8 mouse cellular contexts compared by ENCODE assay signal in genomic region chr12:70824017-70824416, GRCm38 (mm10). TPM values are rescaled to one million over a fixed set of nuclear protein-coding genes. Genes with fewer than 3 reads are reported as not detected.
DNase-seq lines count a peak whose midpoint lies in the region; ATAC-seq and TF ChIP-seq lines count a peak whose summit lies in the region.

No protein-coding gene starts in this region.

- H3K4me3 ChIP-seq in heart, embryonic 13.5 days: peak overlapping the region; percentile 91
- peak overlapping the region; percentile 78; the same call in 1 of the 2 replicates for H3K4me3 ChIP-seq in cortical plate, adult 2 months (ENCODE audit: insufficient read depth, low read length)
- peak overlapping the region; percentile 82 for H3K4me3 ChIP-seq in hindbrain, embryonic 10.5 days
- H3K4me3 ChIP-seq in midbrain, embryonic 11.5 days (ENCODE audit: low read depth, low read length): no peak overlapping the region

- H3K27me3 ChIP-seq in heart, embryonic 13.5 days (replicated peaks): no peaks in the 10 kb centered on the region
- no peaks in the 10 kb centered on the region for H3K27me3 ChIP-seq in hindbrain, embryonic 10.5 days (ENCODE audit: insufficient read depth, poor library complexity, severe bottlenecking)
- H3K27me3 ChIP-seq in midbrain, embryonic 11.5 days (ENCODE audit: control insufficient read depth, insufficient read depth, low read length): no peaks in the 10 kb centered on the region

- no peak for ATAC-seq in heart, embryonic 13.5 days (ENCODE audit: extremely low read depth, insufficient number of reproducible peaks, low FRiP score, low TSS enrichment)
- ATAC-seq in midbrain, embryonic 11.5 days (ENCODE audit: low FRiP score): no peak
- no peak for ATAC-seq in inflammation-experienced regulatory T-cells, adult 6 months

- H3K27ac ChIP-seq in heart, embryonic 13.5 days (replicated peaks): peak overlapping the region; percentile 99
- peak overlapping the region; percentile 22; the same call in 1 of the 2 replicates for H3K27ac ChIP-seq in cortical plate, adult 2 months (ENCODE audit: insufficient read depth, low read length)
- 0 out of 2 replicates have a peak overlapping the region, but pooled peaks have one; percentile 97 for H3K27ac ChIP-seq in hindbrain, embryonic 10.5 days
- H3K27ac ChIP-seq in midbrain, embryonic 11.5 days (ENCODE audit: low read depth, low read length): no peak overlapping the region

- H3K36me3 ChIP-seq in heart, embryonic 13.5 days: no peaks in the 10 kb centered on the region
- no peaks in the 10 kb centered on the region for H3K36me3 ChIP-seq in hindbrain, embryonic 10.5 days
- H3K36me3 ChIP-seq in midbrain, embryonic 11.5 days (ENCODE audit: control insufficient read depth, insufficient read depth, low read length): no peaks in the 10 kb centered on the region

- no peak for TF ChIP-seq POLR2A in cortical plate, adult 2 months (IDR thresholded peaks at IDR 0.05; ENCODE audit: extremely low read depth, insufficient read depth, low read length)

- DNase-seq in heart, adult 8-10 months (ENCODE audit: low spot score): no peak
- no peak for DNase-seq in hindbrain, embryonic 10.5 days (ENCODE audit: low spot score)
- DNase-seq in midbrain, embryonic 11.5 days (ENCODE audit: low spot score, missing footprints): peak; percentile 87
- DNase-seq in thymus, postnatal 10 days (ENCODE audit: low spot score in 2 of 2): no peak
- DNase-seq in thymus, postnatal 14 days: no peak

- no peak for TF ChIP-seq CTCF in cortical plate, adult 2 months (IDR thresholded peaks at IDR 0.05; ENCODE audit: extremely low read depth, insufficient read depth, low read length)

- peaks cover 30% of the 10 kb centered on the region for H3K4me1 ChIP-seq in heart, embryonic 13.5 days
- H3K4me1 ChIP-seq in cortical plate, adult 2 months (ENCODE audit: control insufficient read depth, insufficient read depth, low read length): no peaks in the 10 kb centered on the region
- H3K4me1 ChIP-seq in hindbrain, embryonic 10.5 days (replicated peaks): peaks cover 33% of the 10 kb centered on the region
- H3K4me1 ChIP-seq in midbrain, embryonic 11.5 days (ENCODE audit: control insufficient read depth, insufficient read depth, low read length): peaks cover 14% of the 10 kb centered on the region

- no peaks in the 10 kb centered on the region for H3K9me3 ChIP-seq in heart, embryonic 13.5 days
- no peaks in the 10 kb centered on the region for H3K9me3 ChIP-seq in hindbrain, embryonic 10.5 days
- H3K9me3 ChIP-seq in midbrain, embryonic 11.5 days (ENCODE audit: control insufficient read depth, low read length): no peaks in the 10 kb centered on the region

- peak overlapping the region; percentile 90 for H3K4me2 ChIP-seq in heart, embryonic 13.5 days
- peak overlapping the region; percentile 80; the same call in 1 of the 2 replicates for H3K4me2 ChIP-seq in midbrain, embryonic 11.5 days

- peak overlapping the region; percentile 87 for H3K9ac ChIP-seq in heart, embryonic 13.5 days
- H3K9ac ChIP-seq in midbrain, embryonic 11.5 days (ENCODE audit: low read length): no peak overlapping the region

- 60% methylated on average over 7 of the region's 7 CpGs for WGBS in heart, embryonic 13.5 days
- 62% methylated on average over 7 of the region's 7 CpGs for WGBS in hindbrain, embryonic 10.5 days
- WGBS in midbrain, embryonic 11.5 days: 62% methylated on average over 7 of the region's 7 CpGs

RNA-seq across cellular contexts. Expression of gene Frmd6, which starts 1.3 kb away (rescaled TPM):
- 21.7 and 21.8 TPM in 2 replicates for polyA plus RNA-seq in heart, embryonic 13.5 days (2015; fragmentation: Nextera tagmentation; extraction: Ambion mirVana)
- 10 to 100 TPM; 28.6 to 35.3 (median 32.5) TPM for total RNA-seq in heart, adult 8-10 months (2022)
- polyA plus RNA-seq in cortical plate, adult 2 months (2012; rRNA removed): 27.6 and 29.9 TPM in 2 replicates
- polyA plus RNA-seq in hindbrain, embryonic 10.5 days (2016; fragmentation: Nextera tagmentation; extraction: Ambion mirVana): 16.8 and 19.5 TPM in 2 replicates
- 15.9 and 20.1 TPM in 2 replicates for polyA plus RNA-seq in midbrain, embryonic 11.5 days (2014; fragmentation: Nextera tagmentation; extraction: Ambion mirVana)
- 10 to 100 TPM in 2 of 3 experiments, 1 to 10 TPM in 1; 9.1 to 17.7 (median 13.8) TPM for polyA plus RNA-seq in inflammation-experienced regulatory T-cells, adult 6 months (2017; shearing (Covaris generic))
